Mouse (Mus musculus) cerebellum, adult 11 months (tissue): Measurements from ENCODE around the gene Dynll1.
"Not testable (repeated sequence)": the region's sequence is repeated elsewhere in the genome, so short reads cannot be mapped to it uniquely, and the experiment has no call there.

Source experiments
- DNase-seq: peaks from one replicate; pipeline ENCODE4 v3.0.0; 2022

The Dynll1 gene

GRCm38 (mm10) chr5:115312354-115312753 is 11.6 kb upstream of the Dynll1 start:
- no peak for DNase-seq

GRCm38 (mm10) chr5:115302190-115302589 is 1.4 kb upstream of the Dynll1 start:
- not testable (repeated sequence) for DNase-seq

GRCm38 (mm10) chr5:115301615-115302014 is 816 bp upstream of the Dynll1 start:
- DNase-seq: no peak

GRCm38 (mm10) chr5:115300035-115300744 is 609 bp downstream of the Dynll1 start:
- peak; percentile 55 for DNase-seq

GRCm38 (mm10) chr5:115296347-115296746 is 4.5 kb downstream of the Dynll1 start:
- DNase-seq: no peak

GRCm38 (mm10) chr5:115294173-115294572 is 6.6 kb downstream of the Dynll1 start:
- no peak for DNase-seq

GRCm38 (mm10) chr5:115284735-115285134 is 16.1 kb downstream of the Dynll1 start:
- DNase-seq: no peak

- DNase-seq: peak; percentile 41
Measured at GRCm38 (mm10) chr5:115280050-115280687, 20.6 kb downstream of the Dynll1 start.

GRCm38 (mm10) chr5:115279226-115280049 is 21.4 kb downstream of the Dynll1 start, which contains the start of gene Coq5:
Coq5 (plus strand) TSS chr5:115279666.
- peak; percentile 88 for DNase-seq

GRCm38 (mm10) chr5:115278785-115279184 is 22.0 kb downstream of the Dynll1 start:
- DNase-seq: no peak

- no peak for DNase-seq
Measured at GRCm38 (mm10) chr5:115278053-115278452, 22.7 kb downstream of the Dynll1 start.

- no peak for DNase-seq
Measured at GRCm38 (mm10) chr5:115275998-115276397, 24.8 kb downstream of the Dynll1 start.

- no peak for DNase-seq
Measured at GRCm38 (mm10) chr5:115274771-115275170, 26.0 kb downstream of the Dynll1 start.

- no peak for DNase-seq
Measured at GRCm38 (mm10) chr5:115274353-115274752, 26.4 kb downstream of the Dynll1 start.

- no peak for DNase-seq
Measured at GRCm38 (mm10) chr5:115273549-115274135, 27.2 kb downstream of the Dynll1 start.

- peak; percentile 98 for DNase-seq
Measured at GRCm38 (mm10) chr5:115272812-115273548, 27.8 kb downstream of the Dynll1 start, which contains the start of gene Rnf10. Rnf10 (minus strand) TSS chr5:115272898.

GRCm38 (mm10) chr5:115271931-115272811 is 28.6 kb downstream of the Dynll1 start:
- no peak for DNase-seq

- no peak for DNase-seq
Measured at GRCm38 (mm10) chr5:115269969-115270368, 30.8 kb downstream of the Dynll1 start.

GRCm38 (mm10) chr5:115268266-115268665 is 32.5 kb downstream of the Dynll1 start:
- DNase-seq: no peak

GRCm38 (mm10) chr5:115267469-115268045 is 33.2 kb downstream of the Dynll1 start:
- no peak for DNase-seq
